Mouse (Mus musculus): ENCODE results near the gene Lsp1. TPM values are rescaled to one million over a fixed set of nuclear protein-coding genes. Genes with fewer than 3 reads are reported as not detected.

The Lsp1 gene
- polyA plus RNA-seq, 1 experiment from 2014 or later, result 49.6 TPM

DNA sequence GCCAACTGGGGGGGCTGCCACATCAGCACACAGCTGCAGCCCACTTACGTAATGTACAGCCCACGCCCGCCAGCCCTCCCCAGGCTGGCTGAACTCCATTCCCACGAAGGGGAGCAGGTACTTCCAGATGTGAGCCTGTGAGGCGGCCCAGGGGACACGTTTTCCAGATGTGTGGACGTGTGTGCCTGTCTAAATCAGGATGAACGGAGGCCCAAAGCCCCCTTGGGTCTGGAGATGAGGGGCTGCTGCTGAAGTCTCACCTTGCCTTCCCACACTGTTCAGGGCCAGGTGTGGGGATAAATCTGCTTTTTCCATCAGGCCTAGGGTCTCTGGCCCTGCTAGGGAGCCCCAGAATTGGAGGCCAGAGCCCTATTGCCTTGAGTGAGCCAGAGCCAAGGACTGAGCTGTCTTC is 26.1 kb downstream of the Lsp1 start:
- no peak overlapping the region for H3K4me2 ChIP-seq
- H3K27ac ChIP-seq, result peak overlapping the region; percentile 96
- H3K36me3 ChIP-seq, result peaks cover 20% of the 10 kb centered on the region; the same call in 1 of the 2 replicates
- no peak overlapping the region for H3K9ac ChIP-seq
- 68% methylated on average over 8 of the region's 8 CpGs for WGBS
- H3K27me3 ChIP-seq, result no peaks in the 10 kb centered on the region
- ATAC-seq (replicated peaks; ENCODE audit: insufficient number of reproducible peaks, insufficient read depth, low FRiP score, low read depth), result no peak
- peaks cover 65% of the 10 kb centered on the region for H3K4me1 ChIP-seq (replicated peaks)
- no peaks in the 10 kb centered on the region for H3K9me3 ChIP-seq (replicated peaks)
- H3K4me3 ChIP-seq, result no peak overlapping the region

DNA sequence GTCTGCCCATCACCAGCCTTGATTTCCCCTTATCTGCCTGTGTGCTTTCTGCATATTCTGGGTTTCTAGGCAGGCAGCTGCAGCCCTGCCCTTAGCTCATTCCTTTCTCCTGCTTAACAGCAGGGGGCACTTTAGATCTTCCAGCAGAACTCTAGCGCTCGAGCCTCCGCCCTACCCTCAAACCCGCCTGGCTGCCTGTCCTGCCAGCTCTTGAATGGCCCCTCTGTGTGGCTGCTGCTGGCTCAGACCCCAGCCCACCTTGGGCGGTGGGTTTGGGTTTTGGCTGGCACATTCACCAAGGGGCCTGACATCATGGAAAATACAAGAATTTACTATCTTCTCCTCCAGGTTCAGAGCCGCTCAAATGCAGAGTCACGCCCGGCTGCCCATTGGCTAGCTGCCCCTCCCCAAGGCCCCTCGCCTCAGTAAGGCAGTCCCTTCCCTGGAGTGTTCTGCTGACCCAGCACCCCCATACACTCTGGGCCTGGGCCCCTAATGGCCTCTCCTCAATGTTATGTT is 26.8 kb downstream of the Lsp1 start:
- ATAC-seq (replicated peaks; ENCODE audit: insufficient number of reproducible peaks, insufficient read depth, low FRiP score, low read depth), result peak; percentile 28; the same call in 1 of the 2 replicates
- H3K4me3 ChIP-seq, result no peak overlapping the region
- peak overlapping the region; percentile 96 for H3K27ac ChIP-seq
- H3K9ac ChIP-seq, result no peak overlapping the region
- no peaks in the 10 kb centered on the region for H3K27me3 ChIP-seq
- 27% methylated on average over 9 of the region's 9 CpGs for WGBS
- H3K9me3 ChIP-seq (replicated peaks), result no peaks in the 10 kb centered on the region
- H3K4me2 ChIP-seq, result no peak overlapping the region
- H3K4me1 ChIP-seq (replicated peaks), result peaks cover 58% of the 10 kb centered on the region
- H3K36me3 ChIP-seq, result peaks cover 22% of the 10 kb centered on the region; the same call in 1 of the 2 replicates

DNA sequence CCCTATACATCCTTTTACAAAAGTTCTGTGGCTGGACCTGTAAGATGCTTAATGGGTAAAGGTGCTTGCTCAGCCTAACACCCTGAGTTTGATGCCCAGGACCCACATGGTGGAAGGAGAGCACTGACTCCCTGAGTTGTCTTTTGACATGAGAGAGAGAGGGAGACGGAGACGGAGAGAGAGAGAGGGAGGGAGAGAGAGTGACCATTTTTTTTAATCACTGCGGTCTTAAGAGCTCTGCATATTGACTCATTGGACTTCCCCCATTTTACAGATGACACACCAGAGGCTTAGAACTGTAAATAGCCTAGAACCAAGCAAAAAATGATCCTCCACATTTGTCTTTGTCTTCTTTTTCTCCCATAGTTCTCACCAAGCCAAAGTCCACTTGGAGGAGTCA is 27.4 kb downstream of the Lsp1 start:
- peak overlapping the region; percentile 96 for H3K27ac ChIP-seq
- H3K4me1 ChIP-seq (replicated peaks), result peaks cover 52% of the 10 kb centered on the region
- H3K36me3 ChIP-seq, result peaks cover 22% of the 10 kb centered on the region; the same call in 1 of the 2 replicates
- H3K9me3 ChIP-seq (replicated peaks), result no peaks in the 10 kb centered on the region
- WGBS, result 72% methylated on average over 3 of the region's 3 CpGs
- ATAC-seq (replicated peaks; ENCODE audit: insufficient number of reproducible peaks, insufficient read depth, low FRiP score, low read depth), result no peak
- H3K27me3 ChIP-seq, result no peaks in the 10 kb centered on the region
- H3K4me3 ChIP-seq, result no peak overlapping the region
- no peak overlapping the region for H3K9ac ChIP-seq
- no peak overlapping the region for H3K4me2 ChIP-seq

- no peak for ATAC-seq (replicated peaks; ENCODE audit: insufficient number of reproducible peaks, insufficient read depth, low FRiP score, low read depth)
- Histone ChIP-seq H3K27ac (no peak overlapping the region), H3K9me3 (replicated peaks) (no peaks in the 10 kb centered on the region), H3K9ac (no peak overlapping the region), H3K4me1 (replicated peaks) (peaks cover 13% of the 10 kb centered on the region), H3K36me3 (0 out of 2 replicates have a peak, but pooled peaks cover 16% of the 10 kb centered on the region), H3K27me3 (no peaks in the 10 kb centered on the region), H3K4me2 (no peak overlapping the region), H3K4me3 (no peak overlapping the region)
- WGBS, result 79% methylated on average over 8 of the region's 8 CpGs
These were observed 32.9 kb downstream of the Lsp1 start for GRCm38 (mm10) chr7:142493535-142493934.

DNA sequence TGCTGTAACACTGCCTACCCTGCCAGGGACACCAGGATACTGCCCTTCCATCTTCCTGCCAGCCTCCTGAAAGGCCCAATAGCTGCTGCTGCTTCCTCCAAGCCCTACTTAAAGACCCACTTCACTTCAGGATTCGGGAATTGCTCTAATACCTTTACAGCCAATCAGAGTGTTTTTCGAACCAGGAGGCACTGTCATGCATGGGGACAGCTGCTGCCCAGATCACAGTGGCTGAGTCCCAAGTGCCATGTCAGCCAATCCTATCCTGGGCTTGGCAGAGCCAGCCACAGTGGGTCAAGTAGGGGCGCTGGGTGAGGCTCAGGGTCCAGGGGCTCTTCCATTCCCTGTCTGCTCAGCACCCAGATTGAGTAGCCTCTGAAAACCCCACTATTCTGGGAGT is 35.5 kb downstream of the Lsp1 start:
- no peaks in the 10 kb centered on the region for H3K27me3 ChIP-seq
- H3K4me2 ChIP-seq, result no peak overlapping the region
- H3K9me3 ChIP-seq (replicated peaks), result no peaks in the 10 kb centered on the region
- 83% methylated on average over 3 of the region's 3 CpGs for WGBS
- H3K27ac ChIP-seq, result 0 out of 2 replicates have a peak overlapping the region, but pooled peaks have one; percentile 34
- ATAC-seq (replicated peaks; ENCODE audit: insufficient number of reproducible peaks, insufficient read depth, low FRiP score, low read depth), result no peak
- H3K4me3 ChIP-seq, result no peak overlapping the region
- H3K36me3 ChIP-seq, result 0 out of 2 replicates have a peak, but pooled peaks cover 6% of the 10 kb centered on the region
- H3K9ac ChIP-seq, result no peak overlapping the region
- peaks cover 24% of the 10 kb centered on the region for H3K4me1 ChIP-seq (replicated peaks)

- Histone ChIP-seq H3K4me1 (replicated peaks) (peaks cover 24% of the 10 kb centered on the region), H3K4me2 (no peak overlapping the region), H3K9me3 (replicated peaks) (no peaks in the 10 kb centered on the region), H3K27me3 (no peaks in the 10 kb centered on the region), H3K4me3 (no peak overlapping the region), H3K27ac (peak overlapping the region; percentile 34; the same call in 1 of the 2 replicates), H3K36me3 (0 out of 2 replicates have a peak, but pooled peaks cover under 1% of the 10 kb centered on the region), H3K9ac (no peak overlapping the region)
- ATAC-seq (replicated peaks; ENCODE audit: insufficient number of reproducible peaks, insufficient read depth, low FRiP score, low read depth), result no peak
- 65% methylated on average over 5 of the region's 5 CpGs for WGBS
These were observed 36.2 kb downstream of the Lsp1 start for GRCm38 (mm10) chr7:142496800-142497199.

DNA sequence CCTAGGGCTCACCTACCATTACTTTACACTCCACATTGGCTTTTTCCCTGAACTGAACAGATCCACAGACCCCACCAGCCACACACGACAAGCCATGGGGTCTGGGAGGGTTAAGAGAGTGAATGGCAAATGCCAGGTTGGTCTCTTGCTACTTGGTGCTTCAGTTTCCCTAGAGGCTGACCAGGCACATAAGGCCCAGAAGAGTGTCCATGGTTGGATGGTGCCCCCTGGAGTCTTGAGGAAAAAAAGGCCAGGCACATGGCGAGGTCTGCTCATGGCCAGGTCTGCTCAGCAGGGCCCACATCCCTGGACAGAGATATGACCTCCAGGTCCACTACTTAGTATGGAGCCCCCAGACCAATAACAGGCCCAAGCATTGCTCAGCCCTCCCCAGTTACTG is 37.2 kb downstream of the Lsp1 start:
- no peak overlapping the region for H3K4me2 ChIP-seq
- no peaks in the 10 kb centered on the region for H3K27me3 ChIP-seq
- H3K4me1 ChIP-seq (replicated peaks), result peaks cover 24% of the 10 kb centered on the region
- H3K36me3 ChIP-seq, result no peaks in the 10 kb centered on the region
- no peaks in the 10 kb centered on the region for H3K9me3 ChIP-seq (replicated peaks)
- ATAC-seq (replicated peaks; ENCODE audit: insufficient number of reproducible peaks, insufficient read depth, low FRiP score, low read depth), result no peak
- no peak overlapping the region for H3K4me3 ChIP-seq
- no peak overlapping the region; the same call in 1 of the 2 replicates for H3K27ac ChIP-seq
- H3K9ac ChIP-seq, result no peak overlapping the region
- 81% methylated on average over 2 of the region's 2 CpGs for WGBS

- H3K4me3 ChIP-seq, result no peak within 1 kb of the TSS
- WGBS, result 75% methylated on average over 2 of the region's 2 CpGs
- ATAC-seq (replicated peaks; ENCODE audit: insufficient number of reproducible peaks, insufficient read depth, low FRiP score, low read depth), result no peak
- H3K36me3 ChIP-seq, result no peaks in the 10 kb centered on the region
- no peak within 1 kb of the TSS for H3K9ac ChIP-seq
- no peaks in the 10 kb centered on the region for H3K27me3 ChIP-seq
- H3K4me2 ChIP-seq, result no peak within 1 kb of the TSS
- H3K27ac ChIP-seq, result peak within 1 kb of the TSS; percentile 63
- peaks cover 24% of the 10 kb centered on the region for H3K4me1 ChIP-seq (replicated peaks)
- H3K9me3 ChIP-seq (replicated peaks), result no peaks in the 10 kb centered on the region
These were observed 38.0 kb downstream of the Lsp1 start, which contains the start of gene Tnnt3 for GRCm38 (mm10) chr7:142498575-142498974. Gene Tnnt3, plus strand, starts transcription at chr7:142498836.

DNA sequence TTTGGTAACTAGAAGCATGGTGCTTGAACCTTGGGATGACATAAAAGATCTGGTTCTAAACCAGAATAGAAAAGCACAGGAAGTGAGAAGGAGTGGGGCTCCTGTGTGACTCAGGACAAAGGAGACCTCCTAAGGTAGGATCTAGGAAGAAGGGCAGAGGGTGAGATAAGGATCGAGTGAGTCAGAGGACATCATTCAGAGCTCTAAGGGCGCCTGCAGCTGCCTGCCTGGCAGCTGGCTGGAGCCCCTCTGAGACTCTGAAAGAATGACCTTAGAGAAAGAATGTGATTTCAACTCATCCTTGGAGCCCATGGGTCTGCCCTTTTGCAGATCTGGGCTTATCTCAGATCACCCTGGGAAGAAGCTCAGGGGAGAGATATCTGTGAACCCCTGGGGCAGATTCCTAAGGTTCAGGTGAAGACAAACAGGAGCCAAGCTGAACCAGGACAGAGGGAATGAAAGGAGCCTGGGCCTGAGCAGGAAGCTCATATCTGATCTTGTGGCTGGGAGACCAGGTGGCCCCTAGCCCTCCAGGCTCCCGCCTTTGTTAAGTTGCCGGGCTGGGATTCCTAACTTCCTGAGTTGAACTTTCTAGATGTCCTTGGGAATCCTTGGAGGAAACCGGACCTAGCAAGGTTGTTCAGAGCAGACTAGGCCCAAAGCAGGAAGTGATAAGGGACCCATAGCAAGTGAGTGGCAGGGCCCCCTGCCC is 38.6 kb downstream of the Lsp1 start:
- 35% methylated on average over 5 of the region's 5 CpGs for WGBS
- Histone ChIP-seq H3K27me3 (no peaks in the 10 kb centered on the region), H3K9me3 (replicated peaks) (no peaks in the 10 kb centered on the region), H3K4me3 (no peak overlapping the region), H3K4me2 (no peak overlapping the region), H3K4me1 (replicated peaks) (peaks cover 24% of the 10 kb centered on the region), H3K27ac (peak overlapping the region; percentile 63), H3K9ac (no peak overlapping the region), H3K36me3 (no peaks in the 10 kb centered on the region)
- ATAC-seq (replicated peaks; ENCODE audit: insufficient number of reproducible peaks, insufficient read depth, low FRiP score, low read depth), result no peak

DNA sequence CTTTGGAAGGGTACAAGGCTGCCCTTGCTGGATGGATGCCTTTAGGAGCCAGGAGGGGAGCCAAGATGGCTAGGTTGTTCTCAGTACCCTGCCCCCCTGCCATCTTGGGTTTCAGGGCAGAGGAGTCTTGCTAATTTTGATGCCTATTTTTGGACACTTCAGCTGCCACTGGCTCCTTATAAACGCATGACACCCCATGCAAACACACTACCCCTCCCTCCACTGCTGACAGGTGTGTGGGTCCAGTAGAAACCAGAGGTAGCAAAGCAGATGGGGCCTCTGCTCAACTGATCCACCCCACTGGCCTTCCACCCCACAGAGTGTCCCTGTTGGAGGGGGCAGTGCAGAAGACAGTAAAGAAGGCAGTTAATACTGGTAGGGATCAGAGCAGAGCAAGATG is 39.4 kb downstream of the Lsp1 start:
- 60% methylated on average over 1 of the region's 1 CpGs for WGBS
- Histone ChIP-seq H3K27me3 (no peaks in the 10 kb centered on the region), H3K9ac (no peak overlapping the region), H3K36me3 (no peaks in the 10 kb centered on the region), H3K9me3 (replicated peaks) (no peaks in the 10 kb centered on the region), H3K4me2 (no peak overlapping the region), H3K4me3 (no peak overlapping the region), H3K27ac (peak overlapping the region; percentile 63), H3K4me1 (replicated peaks) (peaks cover 24% of the 10 kb centered on the region)
- no peak for ATAC-seq (replicated peaks; ENCODE audit: insufficient number of reproducible peaks, insufficient read depth, low FRiP score, low read depth)

DNA sequence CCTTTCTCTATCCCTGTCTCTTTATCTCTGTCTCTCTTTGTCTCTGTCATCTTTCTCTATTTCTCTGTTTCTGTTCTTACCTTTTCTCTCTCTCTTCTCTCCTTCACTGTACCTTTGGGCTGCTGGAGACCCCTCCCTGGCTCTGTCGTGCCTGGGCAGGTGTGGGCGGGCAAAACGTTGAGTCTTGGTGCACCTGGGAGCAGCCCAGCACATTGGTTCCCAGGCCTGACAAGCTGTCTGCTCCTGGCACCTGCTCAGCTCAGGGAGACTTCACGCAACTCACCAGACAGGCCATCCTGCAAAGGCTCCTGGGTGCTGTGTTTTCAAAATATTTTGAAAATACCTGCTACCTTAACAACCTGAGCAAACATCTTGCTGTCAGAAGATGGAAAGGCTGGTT is 42.6 kb downstream of the Lsp1 start:
- H3K4me1 ChIP-seq (replicated peaks), result peaks cover 41% of the 10 kb centered on the region

GRCm38 (mm10) chr7:142505942-142506341 is 45.3 kb downstream of the Lsp1 start:
- Histone ChIP-seq H3K9ac (no peak overlapping the region), H3K9me3 (replicated peaks) (no peaks in the 10 kb centered on the region), H3K36me3 (no peaks in the 10 kb centered on the region), H3K4me2 (no peak overlapping the region), H3K4me1 (replicated peaks) (peaks cover 38% of the 10 kb centered on the region), H3K4me3 (no peak overlapping the region), H3K27ac (no peak overlapping the region), H3K27me3 (no peaks in the 10 kb centered on the region)
- WGBS, result 50% methylated on average over 2 of the region's 2 CpGs
- no peak for ATAC-seq (replicated peaks; ENCODE audit: insufficient number of reproducible peaks, insufficient read depth, low FRiP score, low read depth)

More for the DNA sequence above, 42.6 kb downstream of the Lsp1 start:
- WGBS, result 77% methylated on average over 4 of the region's 4 CpGs
- H3K4me2 ChIP-seq, result no peak overlapping the region
- no peak overlapping the region for H3K27ac ChIP-seq
- no peaks in the 10 kb centered on the region for H3K9me3 ChIP-seq (replicated peaks)
- no peaks in the 10 kb centered on the region for H3K27me3 ChIP-seq
- ATAC-seq (replicated peaks; ENCODE audit: insufficient number of reproducible peaks, insufficient read depth, low FRiP score, low read depth), result no peak
- H3K36me3 ChIP-seq, result no peaks in the 10 kb centered on the region
- H3K4me3 ChIP-seq, result no peak overlapping the region
- H3K9ac ChIP-seq, result no peak overlapping the region

All from heart, embryonic 15.5 days (tissue).